Mouse (Mus musculus) liver, embryonic 15.5 days (tissue): ENCODE data around the gene Fbxw4. TPM values are rescaled to one million over a fixed set of nuclear protein-coding genes. Genes with fewer than 3 reads are reported as not detected.
A peak's percentile ranks its signal among the peaks of the same experiment; 100 is the strongest.
"Not testable (repeated sequence)": the region's sequence is repeated elsewhere in the genome, so short reads cannot be mapped to it uniquely, and the experiment has no call there.

Experiments used
- ATAC-seq: fragments of 200-750 bp; cut with Nextera tagmentation; 2 replicates; pipeline ENCODE4 v1.8.0; 2017; ENCODE audit warnings: moderate number of reproducible peaks, mild to moderate bottlenecking, moderate library complexity; ENCODE audit not compliant: insufficient read depth
- H3K27ac ChIP-seq: fragments of 300-500 bp; sonication (generic); replicated peaks from 2 replicates; pipeline ENCODE4 v1.5.1; 2015; ENCODE audit warnings: mild to moderate bottlenecking, inconsistent platforms
- H3K27me3 ChIP-seq: fragments of 300-500 bp; sonication (generic); 2 replicates; pipeline ENCODE4 v1.6.1; 2015; ENCODE audit warnings: mild to moderate bottlenecking, inconsistent platforms
- H3K36me3 ChIP-seq: fragments of 300-500 bp; sonication (generic); replicated peaks from 2 replicates; pipeline ENCODE4 v1.6.1; 2015; ENCODE audit warnings: moderate library complexity, mild to moderate bottlenecking, inconsistent platforms
- H3K4me1 ChIP-seq: fragments of 300-500 bp; sonication (generic); replicated peaks from 2 replicates; pipeline ENCODE4 v1.6.1; 2015; ENCODE audit warnings: inconsistent platforms
- H3K4me2 ChIP-seq: fragments of 300-500 bp; sonication (generic); 2 replicates; pipeline ENCODE4 v1.6.1; 2015; ENCODE audit warnings: moderate library complexity, mild to moderate bottlenecking, inconsistent platforms
- H3K4me3 ChIP-seq: fragments of 300-500 bp; sonication (generic); replicated peaks from 2 replicates; pipeline ENCODE4 v1.5.1; 2015; ENCODE audit warnings: mild to moderate bottlenecking, inconsistent platforms
- H3K9ac ChIP-seq: fragments of 300-500 bp; sonication (generic); 2 replicates; pipeline ENCODE4 v1.6.1; 2015; ENCODE audit warnings: moderate library complexity, mild to moderate bottlenecking, inconsistent platforms
- H3K9me3 ChIP-seq: fragments of 300-500 bp; sonication (generic); replicated peaks from 2 replicates; pipeline ENCODE4 v1.6.1; 2016; ENCODE audit warnings: inconsistent platforms
- WGBS: fragments of 180-500 bp; shearing (Covaris S2); methylation state at CpG from one replicate; pipeline ENCODE4 v1.1.7; 2015; ENCODE audit warnings: mixed read lengths; ENCODE audit not compliant: insufficient replicate concordance; 5-methylcytosine and 5-hydroxymethylcytosine counted together
- polyA plus RNA-seq: library from polyadenylated mRNA; unstranded; fragments of >200 nt; fragmentation: Nextera tagmentation; extraction: Ambion mirVana; gene quantifications from 2 replicates; pipeline ENCODE4 v1.2.1, GENCODE M21; 2015

Gene Fbxw4
- polyA plus RNA-seq, 1 experiment from 2014 or later = 2.4 TPM

- Histone ChIP-seq H3K36me3 (no peaks in the 10 kb centered on the region; the same call in 1 of the 2 replicates), H3K4me2 (peak within 1 kb of the TSS; percentile 91), H3K4me1 (peaks cover 32% of the 10 kb centered on the region), H3K9me3 (no peaks in the 10 kb centered on the region), H3K27ac (peak within 1 kb of the TSS; percentile 67), H3K27me3 (no peaks in the 10 kb centered on the region), H3K9ac (peak within 1 kb of the TSS; percentile 62), H3K4me3 (peak within 1 kb of the TSS; percentile 83)
- under 1% methylated on average over 35 of the region's 35 CpGs for WGBS
- ATAC-seq = peak; percentile 69
These were observed 99.8 kb downstream of the Fbxw4 start, which contains the start of the genes Poll and Gm17018 for GRCm38 (mm10) chr19:45560153-45560890. TSS of gene Poll (minus strand) at chr19:45560531. TSS of gene Gm17018 (plus strand) at chr19:45560615.

GRCm38 (mm10) chr19:45554136-45554535, 106.0 kb downstream of the Fbxw4 start:
- H3K27ac ChIP-seq = no peak overlapping the region
- no peak for ATAC-seq
- peaks cover 21% of the 10 kb centered on the region for H3K36me3 ChIP-seq
- peaks cover 30% of the 10 kb centered on the region for H3K4me1 ChIP-seq
- H3K4me2 ChIP-seq = no peak overlapping the region
- 87% methylated on average over 11 of the region's 11 CpGs for WGBS
- no peaks in the 10 kb centered on the region for H3K27me3 ChIP-seq
- H3K9me3 ChIP-seq = no peaks in the 10 kb centered on the region
- H3K9ac ChIP-seq = no peak overlapping the region
- no peak overlapping the region for H3K4me3 ChIP-seq

- Histone ChIP-seq H3K9ac (no peak overlapping the region), H3K27ac (no peak overlapping the region), H3K9me3 (no peaks in the 10 kb centered on the region), H3K27me3 (no peaks in the 10 kb centered on the region), H3K4me3 (no peak overlapping the region), H3K4me1 (peaks cover 43% of the 10 kb centered on the region), H3K4me2 (no peak overlapping the region), H3K36me3 (peaks cover 21% of the 10 kb centered on the region; the same call in 1 of the 2 replicates)
- WGBS = 42% methylated on average over 6 of the region's 6 CpGs
- ATAC-seq = no peak
These were observed 107.9 kb downstream of the Fbxw4 start for GRCm38 (mm10) chr19:45552187-45552586.

GRCm38 (mm10) chr19:45549948-45550347, 110.2 kb downstream of the Fbxw4 start:
- Histone ChIP-seq H3K4me2 (no peak overlapping the region), H3K36me3 (peaks cover 20% of the 10 kb centered on the region; the same call in 1 of the 2 replicates), H3K27ac (peak overlapping the region; percentile 41; the same call in 1 of the 2 replicates), H3K27me3 (peaks cover 13% of the 10 kb centered on the region), H3K4me1 (peaks cover 45% of the 10 kb centered on the region), H3K4me3 (no peak overlapping the region), H3K9ac (no peak overlapping the region), H3K9me3 (no peaks in the 10 kb centered on the region)
- 41% methylated on average over 4 of the region's 4 CpGs for WGBS
- no peak for ATAC-seq

- no peak overlapping the region for H3K4me2 ChIP-seq
- H3K9me3 ChIP-seq = no peaks in the 10 kb centered on the region
- H3K9ac ChIP-seq = no peak overlapping the region
- H3K4me1 ChIP-seq = peaks cover 52% of the 10 kb centered on the region
- 76% methylated on average over 23 of the region's 23 CpGs for WGBS
- peak overlapping the region; percentile 41; the same call in 1 of the 2 replicates for H3K27ac ChIP-seq
- peaks cover 17% of the 10 kb centered on the region for H3K27me3 ChIP-seq
- peak; percentile 43 for ATAC-seq
- H3K36me3 ChIP-seq = peaks cover 14% of the 10 kb centered on the region; the same call in 1 of the 2 replicates
- no peak overlapping the region for H3K4me3 ChIP-seq
These were observed 110.8 kb downstream of the Fbxw4 start for GRCm38 (mm10) chr19:45549128-45549915.

- Histone ChIP-seq H3K4me1 (peaks cover 54% of the 10 kb centered on the region), H3K27ac (peak overlapping the region; percentile 62)
- H3K4me2 ChIP-seq = not testable (repeated sequence)
These were observed 111.9 kb downstream of the Fbxw4 start for GRCm38 (mm10) chr19:45548196-45548595.

GRCm38 (mm10) chr19:45544925-45545321, 115.2 kb downstream of the Fbxw4 start:
- WGBS = 0% methylated on average over 30 of the region's 30 CpGs
- Histone ChIP-seq H3K9ac (peak overlapping the region; percentile 37; the same call in 1 of the 2 replicates), H3K4me3 (peak overlapping the region; percentile 49)

More at GRCm38 (mm10) chr19:45548196-45548595, 111.9 kb downstream of the Fbxw4 start:
- peak; percentile 86 for ATAC-seq
- not testable (repeated sequence) for H3K4me3 ChIP-seq, H3K36me3 ChIP-seq, H3K9ac ChIP-seq, H3K9me3 ChIP-seq
- H3K27me3 ChIP-seq = peaks cover 23% of the 10 kb centered on the region

GRCm38 (mm10) chr19:45544152-45544924, 115.8 kb downstream of the Fbxw4 start:
- 1% methylated on average over 24 of the region's 26 CpGs for WGBS
- H3K4me1 ChIP-seq = peaks cover 63% of the 10 kb centered on the region
- H3K27me3 ChIP-seq = peaks cover 55% of the 10 kb centered on the region
- no peaks in the 10 kb centered on the region for H3K9me3 ChIP-seq
- no peak overlapping the region for H3K27ac ChIP-seq
- H3K4me2 ChIP-seq = peak overlapping the region; percentile 79
- peak overlapping the region; percentile 49 for H3K4me3 ChIP-seq
- H3K9ac ChIP-seq = peak overlapping the region; percentile 37; the same call in 1 of the 2 replicates
- no peaks in the 10 kb centered on the region for H3K36me3 ChIP-seq
- ATAC-seq = no peak

More at GRCm38 (mm10) chr19:45544925-45545321, 115.2 kb downstream of the Fbxw4 start:
- no peaks in the 10 kb centered on the region for H3K9me3 ChIP-seq
- ATAC-seq = peak; percentile 39
- H3K4me2 ChIP-seq = peak overlapping the region; percentile 79
- H3K4me1 ChIP-seq = peaks cover 63% of the 10 kb centered on the region
- no peak overlapping the region for H3K27ac ChIP-seq
- no peaks in the 10 kb centered on the region for H3K36me3 ChIP-seq
- peaks cover 53% of the 10 kb centered on the region for H3K27me3 ChIP-seq

GRCm38 (mm10) chr19:45542061-45542460, 118.1 kb downstream of the Fbxw4 start:
- Histone ChIP-seq H3K9ac (peak overlapping the region; percentile 6; the same call in 1 of the 2 replicates), H3K4me2 (peak overlapping the region; percentile 77), H3K4me1 (peaks cover 61% of the 10 kb centered on the region), H3K4me3 (peak overlapping the region; percentile 47), H3K9me3 (no peaks in the 10 kb centered on the region), H3K27me3 (peaks cover 55% of the 10 kb centered on the region), H3K36me3 (no peaks in the 10 kb centered on the region), H3K27ac (no peak overlapping the region)
- 26% methylated on average over 3 of the region's 3 CpGs for WGBS
- ATAC-seq = no peak

GRCm38 (mm10) chr19:45541409-45542041, 118.6 kb downstream of the Fbxw4 start:
- Histone ChIP-seq H3K27ac (no peak overlapping the region), H3K9me3 (no peaks in the 10 kb centered on the region), H3K4me1 (peaks cover 57% of the 10 kb centered on the region), H3K9ac (peak overlapping the region; percentile 6; the same call in 1 of the 2 replicates), H3K4me3 (peak overlapping the region; percentile 47), H3K36me3 (no peaks in the 10 kb centered on the region), H3K27me3 (peaks cover 55% of the 10 kb centered on the region), H3K4me2 (peak overlapping the region; percentile 77)
- under 1% methylated on average over 50 of the region's 58 CpGs for WGBS
- 0 out of 2 replicates have a peak, but pooled peaks have one; percentile 3 for ATAC-seq
